Mouse (Mus musculus) liver, adult 2 months (tissue): ENCODE data around the gene Taz. TPM values are rescaled to one million over a fixed set of nuclear protein-coding genes. Genes with fewer than 3 reads are reported as not detected.

Experiments
- DNase-seq: peaks from one replicate; pipeline ENCODE4 v3.0.0-alpha.2; 2011; ENCODE audit warnings: low read depth, low spot score; ENCODE audit errors: extremely low read depth
- H3K27ac ChIP-seq: fragments of 200-500 bp; replicated peaks from 2 replicates; pipeline ENCODE4 v1.5.1; 2012; ENCODE audit warnings: low read depth, mild to moderate bottlenecking, control low read depth, inconsistent platforms, low read length; ENCODE audit not compliant: insufficient read depth
- H3K27me3 ChIP-seq: fragments of 200-500 bp; 2 replicates; pipeline ENCODE4 v1.6.1; 2012; ENCODE audit warnings: mild to moderate bottlenecking, moderate library complexity, low read length, inconsistent platforms; ENCODE audit not compliant: control insufficient read depth, insufficient read depth
- H3K36me3 ChIP-seq: fragments of 200-500 bp; 2 replicates; pipeline ENCODE4 v1.6.1; 2012; ENCODE audit warnings: low read length, inconsistent platforms; ENCODE audit not compliant: control insufficient read depth, insufficient read depth
- H3K4me1 ChIP-seq: fragments of 200-500 bp; 2 replicates; pipeline ENCODE4 v1.6.1; 2011; ENCODE audit warnings: low read length; ENCODE audit not compliant: control insufficient read depth, insufficient read depth
- H3K4me3 ChIP-seq: fragments of 200-500 bp; 2 replicates; pipeline ENCODE4 v1.5.1; 2011; ENCODE audit warnings: low read depth, mild to moderate bottlenecking, control low read depth, low read length, moderate library complexity; ENCODE audit not compliant: insufficient read depth
- H3K79me2 ChIP-seq: fragments of 200-500 bp; 2 replicates; pipeline ENCODE4 v1.6.1; 2012; ENCODE audit warnings: inconsistent platforms, mild to moderate bottlenecking, low read length, moderate library complexity; ENCODE audit not compliant: control insufficient read depth, insufficient read depth
- H3K9ac ChIP-seq: fragments of 200-500 bp; 2 replicates; pipeline ENCODE4 v1.6.1; 2012; ENCODE audit warnings: low read depth, mild to moderate bottlenecking, control low read depth, inconsistent platforms, low read length
- CTCF ChIP-seq: fragments of 200-500 bp; IDR thresholded peaks from 2 replicates; pipeline ENCODE4 v1.5.1; 2011; ENCODE audit warnings: low read depth, low read length, control low read depth
- POLR2A ChIP-seq: fragments of 200-500 bp; IDR thresholded peaks from 2 replicates; pipeline ENCODE4 v1.6.1; 2011; ENCODE audit warnings: low read length, control low read depth; ENCODE audit not compliant: insufficient read depth; ENCODE audit errors: extremely low read depth
- WGBS: fragments of 180-500 bp; shearing (Covaris S2); methylation state at CpG from one replicate; pipeline ENCODE4 v1.1.7; 2018; 5-methylcytosine and 5-hydroxymethylcytosine counted together
- polyA plus RNA-seq: library from polyadenylated mRNA; depleted of rRNA; stranded (reverse); fragments of >200 nt; gene quantifications from 2 replicates; pipeline ENCODE4 v1.2.3, GENCODE M21; 2012
- total RNA-seq: library from RNA; depleted of rRNA; stranded (reverse); fragments of >200 nt; gene quantifications from 2 replicates; pipeline ENCODE4 v1.2.3, GENCODE M21; 2014

Taz gene
- total and polyA plus RNA-seq, 2 experiments, result 37.2 to 53.9 TPM

DNA sequence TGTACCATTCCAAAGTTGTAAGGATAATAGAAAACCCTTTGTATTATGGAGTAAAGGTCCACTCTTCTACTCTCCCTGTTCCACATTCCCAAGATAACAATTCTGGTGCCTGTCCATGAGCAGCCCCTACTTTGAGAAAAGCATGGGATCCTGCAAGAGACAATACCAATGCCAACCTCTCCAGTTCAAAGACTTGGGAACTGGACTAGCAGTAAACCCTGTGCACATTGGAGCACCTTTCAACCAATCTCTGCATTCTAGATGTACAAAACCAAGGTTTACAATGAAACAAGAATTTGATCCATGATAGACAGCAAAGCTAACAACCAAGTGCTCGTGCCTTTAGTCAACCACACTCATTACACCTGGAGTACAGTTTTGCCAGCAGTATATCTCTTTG lies 36.6 kb upstream of the Taz start:
- H3K36me3 ChIP-seq, result no peaks in the 10 kb centered on the region
- DNase-seq, result no peak
- H3K4me3 ChIP-seq, result peak overlapping the region; percentile 72
- 68% methylated on average over 1 of the region's 1 CpGs for WGBS
- TF ChIP-seq CTCF (no peak), POLR2A (no peak)
- no peak overlapping the region for H3K27ac ChIP-seq
- H3K27me3 ChIP-seq, result no peaks in the 10 kb centered on the region
- no peak overlapping the region for H3K9ac ChIP-seq
- H3K79me2 ChIP-seq, result no peaks in the 10 kb centered on the region
- H3K4me1 ChIP-seq, result peaks cover 2% of the 10 kb centered on the region; the same call in 1 of the 2 replicates

DNA sequence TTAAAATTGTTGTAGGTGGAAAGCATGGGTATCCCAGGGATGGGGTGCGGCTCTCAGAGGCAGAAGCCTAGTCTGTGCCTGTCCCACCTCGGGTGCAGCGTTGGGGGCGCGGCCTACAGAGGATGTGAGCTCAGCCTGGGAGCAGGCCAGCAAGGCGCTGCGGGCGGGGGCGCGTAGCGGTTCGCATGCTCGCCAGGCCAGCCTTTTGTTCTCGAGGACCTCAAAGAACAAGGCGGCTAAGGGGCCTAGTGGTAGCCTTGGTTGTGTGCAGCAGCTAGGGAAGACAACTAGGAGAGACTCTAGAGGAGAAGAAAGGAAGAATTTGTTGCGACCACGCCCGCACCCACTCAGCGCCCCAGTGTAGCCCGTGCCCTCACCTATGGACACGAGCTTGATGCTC lies 36.0 kb upstream of the Taz start:
- Histone ChIP-seq H3K9ac (peak overlapping the region; percentile 69), H3K79me2 (no peaks in the 10 kb centered on the region), H3K4me3 (peak overlapping the region; percentile 72), H3K27me3 (no peaks in the 10 kb centered on the region), H3K27ac (peak overlapping the region; percentile 50), H3K36me3 (no peaks in the 10 kb centered on the region), H3K4me1 (peaks cover 3% of the 10 kb centered on the region; the same call in 1 of the 2 replicates)
- no peak for DNase-seq
- 18% methylated on average over 21 of the region's 21 CpGs for WGBS
- TF ChIP-seq POLR2A, result no peak
- TF ChIP-seq CTCF, result no peak

DNA sequence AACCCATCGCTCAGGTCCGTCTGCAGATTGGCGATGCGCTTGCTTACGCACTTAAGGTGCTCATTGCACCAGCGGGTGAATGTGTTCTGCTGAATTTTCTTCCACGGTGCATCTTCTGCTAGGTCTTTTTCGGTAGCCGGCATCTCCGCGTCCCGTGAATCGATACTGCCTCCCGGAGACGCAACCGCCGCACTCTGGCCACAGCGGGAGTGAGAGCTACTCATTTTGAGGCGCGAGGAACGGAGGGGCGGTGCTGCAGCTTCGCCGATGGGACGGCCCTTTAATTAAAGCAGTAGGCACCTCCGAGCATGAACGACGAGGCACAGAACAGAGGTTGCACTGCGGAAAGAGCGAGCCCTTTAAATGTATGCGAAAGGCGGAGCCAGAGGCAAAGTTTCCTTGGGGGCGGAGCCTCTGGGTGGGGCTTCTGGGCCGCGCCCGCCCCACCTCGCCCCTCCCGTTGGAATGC lies 35.5 kb upstream of the Taz start:
- TF ChIP-seq CTCF, result no peak
- TF ChIP-seq POLR2A, result peak; percentile 81
- Histone ChIP-seq H3K4me3 (peak overlapping the region; percentile 72), H3K79me2 (no peaks in the 10 kb centered on the region), H3K27me3 (no peaks in the 10 kb centered on the region), H3K27ac (peak overlapping the region; percentile 50), H3K9ac (peak overlapping the region; percentile 69), H3K4me1 (peaks cover 3% of the 10 kb centered on the region; the same call in 1 of the 2 replicates), H3K36me3 (no peaks in the 10 kb centered on the region)
- DNase-seq, result peak; percentile 79
- WGBS, result under 1% methylated on average over 35 of the region's 38 CpGs

DNA sequence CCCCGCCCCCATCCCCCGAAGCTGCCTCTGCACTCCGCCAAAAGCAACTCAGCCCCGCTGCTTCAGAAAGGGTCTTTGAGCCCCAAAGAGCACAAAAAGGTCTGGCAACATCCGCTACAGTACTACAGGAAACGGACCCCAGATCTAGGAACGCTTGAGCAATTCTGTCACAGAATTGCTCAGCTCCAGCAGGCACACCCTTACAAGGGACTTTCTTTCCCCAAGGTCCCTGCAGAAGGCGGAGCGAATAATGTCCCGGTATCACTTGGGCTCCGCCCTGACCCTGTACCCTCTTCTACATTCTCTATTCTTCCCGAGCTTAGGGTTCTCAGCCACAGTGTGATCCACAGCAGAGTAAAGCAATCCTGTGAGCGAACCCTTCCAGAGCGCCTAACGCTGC lies 35.0 kb upstream of the Taz start:
- DNase-seq, result no peak
- Histone ChIP-seq H3K4me1 (peaks cover 3% of the 10 kb centered on the region; the same call in 1 of the 2 replicates), H3K9ac (peak overlapping the region; percentile 67), H3K79me2 (no peaks in the 10 kb centered on the region), H3K36me3 (no peaks in the 10 kb centered on the region), H3K27ac (peak overlapping the region; percentile 38; the same call in 1 of the 2 replicates), H3K4me3 (peak overlapping the region; percentile 60), H3K27me3 (no peaks in the 10 kb centered on the region)
- TF ChIP-seq CTCF, result no peak
- no peak for TF ChIP-seq POLR2A
- 7% methylated on average over 15 of the region's 15 CpGs for WGBS

DNA sequence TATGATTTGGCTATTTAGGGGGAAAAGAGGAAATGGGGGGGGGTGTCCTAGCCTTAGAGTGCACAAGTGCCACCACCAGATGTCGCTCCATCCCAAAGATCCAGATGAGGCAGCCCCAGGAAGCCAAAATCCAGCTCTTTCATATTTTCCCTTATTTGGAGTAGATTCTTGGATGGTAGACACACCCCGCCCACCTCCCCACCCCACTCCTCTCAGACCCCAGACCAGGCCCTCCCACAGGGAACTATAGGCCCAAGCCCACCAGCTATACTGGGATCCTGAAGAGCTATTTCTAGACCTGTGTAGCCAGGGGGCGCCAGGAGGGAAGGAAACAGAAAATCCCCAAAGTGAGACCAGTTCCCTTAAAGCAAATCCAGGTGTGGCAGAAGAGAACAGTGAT lies 33.1 kb upstream of the Taz start:
- TF ChIP-seq CTCF (peak; percentile 67), POLR2A (no peak)
- Histone ChIP-seq H3K4me3 (no peak overlapping the region), H3K9ac (no peak overlapping the region), H3K27me3 (no peaks in the 10 kb centered on the region), H3K27ac (no peak overlapping the region), H3K79me2 (no peaks in the 10 kb centered on the region), H3K4me1 (peaks cover 3% of the 10 kb centered on the region; the same call in 1 of the 2 replicates), H3K36me3 (no peaks in the 10 kb centered on the region)
- 4% methylated on average over 2 of the region's 3 CpGs for WGBS
- DNase-seq, result no peak

DNA sequence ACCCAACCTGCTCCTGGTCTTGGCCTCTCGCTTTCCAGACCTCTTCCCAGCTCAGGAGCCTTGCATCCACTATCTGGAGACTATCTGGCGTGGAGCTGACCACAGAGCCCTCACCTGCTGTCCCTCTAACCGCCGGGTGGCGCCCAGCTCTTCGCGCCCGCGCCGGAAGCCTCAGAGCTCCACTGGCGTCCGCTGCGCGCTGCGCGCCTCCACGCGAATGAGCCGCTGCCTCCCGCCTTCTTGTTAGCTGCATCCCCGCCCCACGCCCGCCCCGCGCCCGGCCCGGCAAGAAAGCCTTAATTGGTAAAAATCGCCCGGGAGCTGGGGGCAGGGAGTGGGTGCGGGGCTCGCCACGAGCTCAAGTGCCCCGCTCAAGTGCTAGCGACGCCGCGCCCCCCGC lies 32.1 kb upstream of the Taz start, which contains the start of gene Flna:
TSS of gene Flna (minus strand) at position 206 of the 400 bp plus-strand sequence.
- H3K27ac ChIP-seq, result 0 out of 2 replicates have a peak within 1 kb of the TSS, but pooled peaks have one; percentile 8
- no peak for DNase-seq
- no peaks in the 10 kb centered on the region for H3K27me3 ChIP-seq
- H3K79me2 ChIP-seq, result no peaks in the 10 kb centered on the region
- H3K4me1 ChIP-seq, result peaks cover 3% of the 10 kb centered on the region; the same call in 1 of the 2 replicates
- 2% methylated on average over 20 of the region's 38 CpGs for WGBS
- H3K36me3 ChIP-seq, result no peaks in the 10 kb centered on the region
- peak within 1 kb of the TSS; percentile 50 for H3K4me3 ChIP-seq
- H3K9ac ChIP-seq, result peak within 1 kb of the TSS; percentile 66
- TF ChIP-seq CTCF (peak; percentile 58), POLR2A (no peak)
